Mouse (Mus musculus) retina, postnatal 7 days (tissue): ENCODE measurements around the gene Dnajc7.
A peak's percentile ranks its signal among the peaks of the same experiment; 100 is the strongest.
"Not testable (repeated sequence)": the region's sequence is repeated elsewhere in the genome, so short reads cannot be mapped to it uniquely, and the experiment has no call there.

ENCODE experiments used
- DNase-seq: peaks from one replicate; pipeline ENCODE4 v3.0.0-alpha.2; 2012; ENCODE audit warnings: low read depth, low spot score

Dnajc7 gene

GRCm38 (mm10) chr11:100549466-100549865 is 70.5 kb downstream of the Dnajc7 start:
- no peak for DNase-seq

DNA sequence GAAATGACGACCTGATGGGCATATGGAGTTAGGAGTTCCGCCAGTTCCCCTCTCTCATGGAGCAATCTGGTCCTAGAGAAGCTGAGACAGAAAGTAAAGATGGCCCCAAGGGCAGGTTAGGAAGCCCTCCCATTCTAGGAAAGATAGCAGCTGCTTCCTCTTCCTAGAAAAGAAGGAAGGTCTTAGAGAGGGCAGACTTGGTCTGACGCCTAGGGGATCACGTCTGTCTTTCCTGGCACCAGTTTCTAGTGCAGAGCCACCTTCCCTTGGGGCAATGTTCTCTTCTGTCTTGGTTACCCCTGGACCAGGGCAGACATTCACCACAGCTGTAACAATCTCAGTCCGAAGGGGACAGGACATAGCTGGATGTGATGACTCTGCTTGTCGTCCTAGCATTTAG is 71.8 kb downstream of the Dnajc7 start:
- no peak for DNase-seq

DNA sequence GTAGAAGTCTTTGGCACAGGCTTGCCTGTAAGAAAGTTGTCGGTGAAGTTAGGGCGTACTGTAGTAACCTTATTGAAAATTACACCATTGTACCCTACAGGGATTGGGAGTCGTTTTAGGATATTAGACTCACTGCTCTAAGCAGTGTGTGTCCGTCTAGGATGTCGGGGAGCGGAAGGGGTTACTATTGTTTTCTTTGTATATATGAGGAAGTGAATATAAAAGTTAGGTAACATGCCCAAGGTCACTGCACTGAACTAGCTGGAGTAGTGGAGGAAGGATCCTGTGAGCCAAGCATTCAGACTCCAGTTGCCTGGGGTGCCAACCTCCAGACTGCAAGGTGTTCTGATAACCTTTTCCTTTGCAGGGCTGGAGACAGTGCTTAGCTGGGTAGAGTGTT is 73.0 kb downstream of the Dnajc7 start:
- no peak for DNase-seq

DNA sequence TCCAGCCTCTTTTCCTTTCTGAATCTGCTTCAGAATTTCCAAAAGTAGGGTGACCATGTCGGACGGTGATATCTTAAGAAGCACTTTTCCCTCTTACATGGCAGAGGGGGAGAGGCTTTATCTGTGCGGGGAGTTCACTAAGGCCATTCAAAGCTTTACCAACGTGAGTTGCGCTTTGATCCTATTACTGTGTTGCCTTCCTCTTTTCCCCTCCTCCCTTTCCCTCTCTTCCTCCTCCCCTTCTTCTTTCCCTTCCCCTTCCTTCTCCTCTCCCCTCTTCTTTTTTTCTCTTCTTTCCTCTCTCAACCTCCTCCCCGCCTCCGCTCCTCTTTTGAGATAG is 74.3 kb downstream of the Dnajc7 start:
- peak; percentile 30 for DNase-seq

- peak; percentile 80 for DNase-seq
Measured at GRCm38 (mm10) chr11:100544832-100545745, 74.9 kb downstream of the Dnajc7 start, which contains the start of gene Ttc25. Gene Ttc25 (plus strand): TSS chr11:100545607.

GRCm38 (mm10) chr11:100541577-100541976 is 78.4 kb downstream of the Dnajc7 start:
- no peak for DNase-seq

GRCm38 (mm10) chr11:100540966-100541365 is 79.0 kb downstream of the Dnajc7 start:
- no peak for DNase-seq

GRCm38 (mm10) chr11:100536466-100536865 is 83.5 kb downstream of the Dnajc7 start:
- DNase-seq, result no peak

DNA sequence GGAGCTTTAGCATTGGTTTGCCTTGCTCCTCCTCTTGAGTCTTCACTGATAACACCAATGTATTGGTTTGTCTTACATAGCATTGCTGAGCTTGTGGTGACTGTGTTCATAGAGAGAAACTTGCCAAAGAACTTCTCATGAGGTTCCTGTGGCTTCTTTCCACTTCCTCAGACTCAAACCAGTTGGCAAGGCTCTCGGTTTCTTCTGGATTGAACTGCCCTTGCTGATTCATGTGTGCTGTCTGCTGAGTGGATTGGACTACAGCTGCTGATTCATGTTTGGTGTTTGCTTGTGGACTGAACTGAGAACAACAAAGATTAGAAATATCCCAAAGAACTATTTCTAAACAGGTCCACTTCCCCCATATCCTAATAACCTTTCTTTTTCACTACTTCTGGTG is 84.0 kb downstream of the Dnajc7 start:
- DNase-seq, result no peak

DNA sequence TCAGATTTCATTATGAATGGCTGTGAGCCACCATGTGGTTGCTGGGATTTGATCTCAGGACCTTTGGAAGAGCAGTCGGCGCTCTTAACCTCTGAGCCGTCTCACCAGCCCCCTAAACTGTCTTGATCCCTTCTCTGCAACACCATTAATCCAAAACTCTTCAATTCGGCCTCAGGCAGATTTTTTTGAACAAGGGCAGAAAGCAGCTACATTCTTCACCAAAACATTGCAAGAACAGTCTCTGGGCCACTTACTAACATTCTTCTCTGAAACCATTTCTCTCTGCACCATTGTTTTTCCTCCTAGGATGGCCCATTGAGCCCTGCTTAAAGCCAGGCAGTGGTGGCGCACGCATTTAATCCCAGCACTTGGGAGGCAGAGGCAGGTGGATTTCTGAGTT is 85.1 kb downstream of the Dnajc7 start:
- DNase-seq, result not testable (repeated sequence)

DNA sequence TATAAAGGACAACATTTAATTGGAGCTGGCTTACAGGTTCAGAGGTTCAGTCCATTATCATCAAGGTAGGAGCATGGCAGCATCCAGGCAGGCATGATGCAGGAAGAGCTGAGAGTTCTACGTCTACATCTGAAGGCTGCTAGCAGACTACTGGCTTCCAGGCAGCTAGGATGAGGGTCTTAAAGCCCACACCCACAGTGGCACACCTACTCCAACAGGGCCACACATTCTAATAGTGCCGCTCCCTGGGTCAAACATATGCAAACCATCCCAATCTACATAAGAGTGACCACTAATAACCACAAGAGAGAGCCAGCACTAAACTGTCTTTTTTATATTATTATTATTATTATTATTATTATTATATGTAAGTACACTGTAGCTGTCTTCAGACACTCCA is 85.6 kb downstream of the Dnajc7 start:
- DNase-seq, result not testable (repeated sequence)

DNA sequence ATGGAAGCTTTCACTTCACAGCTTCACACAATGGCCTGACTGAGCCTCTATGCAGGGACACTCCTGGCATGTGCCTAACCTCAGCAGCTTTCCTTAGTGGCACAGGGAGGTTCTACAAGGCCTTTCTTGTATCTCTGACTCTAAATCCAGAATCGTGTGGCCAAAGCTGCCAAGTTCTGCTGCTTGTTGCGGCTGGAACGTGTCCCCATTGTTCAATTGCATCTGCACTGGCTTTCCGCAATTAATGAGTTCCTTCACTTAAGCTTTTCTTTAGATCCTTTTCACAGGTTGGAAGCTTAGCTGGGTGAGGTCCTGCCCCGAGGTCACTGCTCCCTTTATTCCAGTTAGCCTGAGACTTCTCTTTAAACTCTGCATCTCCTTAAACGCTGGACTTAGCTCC is 86.1 kb downstream of the Dnajc7 start:
- no peak for DNase-seq
